Mouse (Mus musculus): Measurements from ENCODE around the gene Kptn. TPM values are rescaled to one million over a fixed set of nuclear protein-coding genes. Genes with fewer than 3 reads are reported as not detected.

The Kptn gene
- polyA plus RNA-seq, 1 experiment, result 28.7 TPM

DNA sequence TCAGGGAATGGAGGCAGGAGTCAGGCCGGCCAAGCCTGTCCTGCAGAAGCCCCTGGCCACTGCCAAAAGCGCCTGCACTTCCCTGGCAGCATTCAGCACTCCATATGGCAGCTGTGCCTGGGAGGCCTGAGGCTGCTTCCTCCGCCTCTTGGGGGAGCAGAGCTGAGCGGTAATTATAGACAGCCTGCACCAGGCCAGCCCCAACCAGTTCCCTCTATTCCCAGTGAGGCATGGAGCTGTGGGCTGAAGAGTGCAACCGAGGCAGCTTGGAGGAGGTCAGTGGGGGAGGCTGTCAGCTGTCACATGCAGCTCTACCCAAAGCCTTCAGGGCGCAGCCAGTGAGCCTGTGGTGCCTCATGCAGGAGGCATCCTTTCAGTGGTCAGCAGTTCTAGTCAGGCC, 15.9 kb upstream of the Kptn start:
- DNase-seq, result peak; percentile 7
- WGBS, result 62% methylated on average over 6 of the region's 6 CpGs
- Histone ChIP-seq H3K4me1 (ENCODE audit: control insufficient read depth, insufficient read depth, low read length) (peaks cover 13% of the 10 kb centered on the region; the same call in 1 of the 2 replicates), H3K27ac (ENCODE audit: insufficient read depth, low read depth, low read length) (no peak overlapping the region), H3K27me3 (replicated peaks; ENCODE audit: control insufficient read depth, insufficient read depth, low read length) (no peaks in the 10 kb centered on the region), H3K4me3 (ENCODE audit: insufficient read depth, low read depth, low read length) (no peak overlapping the region), H3K36me3 (ENCODE audit: control insufficient read depth, insufficient read depth, low read length) (no peaks in the 10 kb centered on the region)
- TF ChIP-seq POLR2A (IDR thresholded peaks at IDR 0.05; ENCODE audit: low read depth, low read length), result no peak
- TF ChIP-seq CTCF (conservative IDR thresholded peaks at IDR 0.05; ENCODE audit: insufficient read depth, insufficient read length, low read depth, low read length), result no peak

DNA sequence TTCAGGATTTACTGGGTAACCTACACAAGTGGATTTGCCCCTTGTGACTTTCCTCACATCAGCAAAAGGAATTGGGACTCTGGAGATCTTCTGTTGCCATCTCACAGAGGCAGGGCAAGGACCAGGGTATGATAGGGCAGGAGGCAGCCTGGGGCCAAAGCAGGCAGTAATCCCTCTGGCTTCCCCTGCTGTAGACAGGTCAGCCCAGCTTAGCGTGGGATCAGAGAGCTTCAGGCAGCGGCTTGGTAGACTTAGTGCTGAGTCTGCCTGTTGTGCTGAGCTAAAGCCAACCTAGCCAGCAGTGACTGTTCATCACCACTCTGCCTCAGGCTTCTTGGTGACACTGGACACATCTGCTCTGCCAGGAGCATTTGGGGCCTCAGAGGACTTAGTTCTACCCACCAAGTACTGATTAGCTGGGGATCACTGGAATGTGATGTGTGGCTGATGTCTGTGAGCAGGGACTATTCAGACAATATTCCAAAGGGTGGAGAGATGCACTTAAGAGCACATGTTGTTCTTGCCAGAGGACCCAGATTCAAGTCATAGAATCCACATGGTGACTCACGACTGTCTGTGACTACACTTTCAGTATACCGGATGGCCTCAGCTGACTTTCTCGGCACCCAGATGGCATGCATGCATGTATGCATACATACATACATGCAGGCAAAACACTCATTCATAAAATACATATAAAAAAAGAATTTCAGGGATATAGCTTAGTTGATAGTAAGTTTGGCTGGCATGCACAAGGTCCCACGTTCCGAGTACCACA, 14.9 kb upstream of the Kptn start:
- Histone ChIP-seq H3K4me3 (ENCODE audit: insufficient read depth, low read depth, low read length) (no peak overlapping the region), H3K36me3 (ENCODE audit: control insufficient read depth, insufficient read depth, low read length) (no peaks in the 10 kb centered on the region), H3K27ac (ENCODE audit: insufficient read depth, low read depth, low read length) (no peak overlapping the region), H3K27me3 (replicated peaks; ENCODE audit: control insufficient read depth, insufficient read depth, low read length) (no peaks in the 10 kb centered on the region), H3K4me1 (ENCODE audit: control insufficient read depth, insufficient read depth, low read length) (peaks cover 9% of the 10 kb centered on the region; the same call in 1 of the 2 replicates)
- TF ChIP-seq CTCF (conservative IDR thresholded peaks at IDR 0.05; ENCODE audit: insufficient read depth, insufficient read length, low read depth, low read length) (no peak), POLR2A (IDR thresholded peaks at IDR 0.05; ENCODE audit: low read depth, low read length) (no peak)
- 85% methylated on average over 7 of the region's 7 CpGs for WGBS
- no peak for DNase-seq

DNA sequence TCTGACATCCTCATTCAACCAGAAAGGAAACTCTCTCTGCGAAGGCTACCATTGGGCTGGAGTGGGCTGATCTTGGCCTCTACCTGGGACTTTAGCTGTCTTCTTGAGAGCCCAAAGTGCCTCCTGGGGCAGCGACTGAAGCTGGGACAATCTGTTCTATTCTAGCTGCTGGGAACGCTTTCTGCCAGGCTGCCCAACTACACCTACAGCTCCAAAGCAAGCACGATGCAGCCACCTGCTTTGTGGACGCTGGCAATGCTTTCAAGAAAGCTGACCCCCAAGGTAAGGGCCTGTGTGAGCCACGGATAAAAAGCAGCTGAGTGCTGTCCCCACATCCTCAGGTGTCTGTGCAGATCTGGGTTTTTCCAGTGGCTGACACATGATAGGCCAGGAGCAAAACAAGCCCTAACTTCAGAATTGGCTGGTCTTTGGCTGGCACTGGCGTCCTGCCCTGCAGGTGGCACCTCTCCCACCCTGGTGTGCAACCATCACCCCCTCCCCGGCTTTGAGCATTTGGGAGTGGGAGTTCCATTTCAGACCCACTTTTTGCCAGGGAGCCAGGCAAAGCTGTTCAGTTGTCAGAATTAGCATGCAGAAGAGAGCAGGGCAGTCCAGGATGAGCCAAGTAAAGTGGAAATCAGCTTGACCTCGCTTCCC, 10.7 kb upstream of the Kptn start:
- DNase-seq, result no peak
- H3K4me1 ChIP-seq (ENCODE audit: control insufficient read depth, insufficient read depth, low read length), result no peaks in the 10 kb centered on the region
- no peaks in the 10 kb centered on the region for H3K27me3 ChIP-seq (replicated peaks; ENCODE audit: control insufficient read depth, insufficient read depth, low read length)
- WGBS, result 89% methylated on average over 9 of the region's 9 CpGs
- no peaks in the 10 kb centered on the region for H3K36me3 ChIP-seq (ENCODE audit: control insufficient read depth, insufficient read depth, low read length)
- TF ChIP-seq POLR2A (IDR thresholded peaks at IDR 0.05; ENCODE audit: low read depth, low read length) (no peak), CTCF (conservative IDR thresholded peaks at IDR 0.05; ENCODE audit: insufficient read depth, insufficient read length, low read depth, low read length) (no peak)
- H3K4me3 ChIP-seq (ENCODE audit: insufficient read depth, low read depth, low read length), result no peak overlapping the region
- H3K27ac ChIP-seq (ENCODE audit: insufficient read depth, low read depth, low read length), result no peak overlapping the region

DNA sequence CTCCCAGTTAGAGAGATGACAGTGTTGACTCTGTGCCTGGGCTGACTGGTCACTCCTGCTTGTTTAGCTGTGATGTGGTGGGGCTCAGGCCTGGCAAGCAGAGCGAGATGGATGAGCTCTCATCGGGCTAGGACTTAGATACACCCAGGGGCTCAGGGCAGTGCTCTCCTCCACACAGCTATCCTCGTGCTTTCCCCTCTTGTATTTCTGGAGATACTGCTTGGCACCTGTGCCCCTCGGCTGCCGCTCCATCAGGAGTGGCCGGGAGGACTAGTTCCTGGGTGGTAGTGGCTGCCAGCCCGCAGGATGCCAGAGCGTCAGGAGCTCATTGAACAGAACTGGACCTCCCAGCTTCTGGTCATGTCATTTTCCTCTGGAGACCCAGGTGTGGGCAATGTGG, 9.5 kb upstream of the Kptn start:
- Histone ChIP-seq H3K36me3 (ENCODE audit: control insufficient read depth, insufficient read depth, low read length) (no peaks in the 10 kb centered on the region; the same call in 1 of the 2 replicates), H3K4me1 (ENCODE audit: control insufficient read depth, insufficient read depth, low read length) (no peaks in the 10 kb centered on the region), H3K4me3 (ENCODE audit: insufficient read depth, low read depth, low read length) (no peak overlapping the region), H3K27ac (ENCODE audit: insufficient read depth, low read depth, low read length) (no peak overlapping the region), H3K27me3 (replicated peaks; ENCODE audit: control insufficient read depth, insufficient read depth, low read length) (no peaks in the 10 kb centered on the region)
- TF ChIP-seq CTCF (conservative IDR thresholded peaks at IDR 0.05; ENCODE audit: insufficient read depth, insufficient read length, low read depth, low read length) (no peak), POLR2A (IDR thresholded peaks at IDR 0.05; ENCODE audit: low read depth, low read length) (no peak)
- no peak for DNase-seq
- WGBS, result 92% methylated on average over 8 of the region's 8 CpGs

DNA sequence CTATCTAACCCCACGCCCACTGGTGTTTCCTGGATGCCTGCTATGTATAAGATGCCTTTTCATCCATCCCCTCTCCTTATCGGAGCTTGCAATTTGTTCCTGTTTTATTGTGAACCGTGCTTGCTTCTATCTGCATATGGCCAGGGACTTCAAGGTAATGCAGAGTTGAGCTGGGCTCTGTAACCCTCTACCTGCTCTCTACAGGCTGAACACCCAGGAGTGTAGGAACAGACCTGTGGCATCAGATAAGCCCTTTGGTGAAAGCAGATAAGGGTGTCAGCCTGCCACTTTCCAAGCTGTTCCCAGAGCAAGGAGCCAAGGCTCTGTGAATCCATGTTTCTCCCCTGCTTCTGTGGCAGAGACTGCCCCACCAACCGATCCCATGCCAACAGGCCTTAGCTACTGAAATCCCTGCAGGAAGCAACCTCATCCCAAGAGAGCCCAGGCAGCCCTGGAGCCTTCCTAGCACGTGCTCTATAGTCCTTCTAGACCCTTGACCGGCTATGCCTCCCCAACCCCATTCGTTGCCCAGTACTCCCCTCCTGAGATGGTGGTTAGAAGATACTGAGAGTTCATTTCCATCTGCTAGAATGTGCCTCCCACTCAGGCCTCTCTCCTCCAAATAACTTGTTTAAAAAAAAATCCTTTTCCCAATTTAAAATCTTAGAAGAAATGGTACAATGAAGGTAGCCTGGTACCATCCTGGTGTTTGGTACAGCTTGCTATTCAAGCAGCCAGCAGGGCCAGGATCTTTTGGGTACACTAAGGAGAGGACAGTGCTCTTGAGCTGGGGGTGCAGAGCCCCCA, 8.2 kb upstream of the Kptn start:
- peaks cover 2% of the 10 kb centered on the region; the same call in 1 of the 2 replicates for H3K36me3 ChIP-seq (ENCODE audit: control insufficient read depth, insufficient read depth, low read length)
- 88% methylated on average over 7 of the region's 7 CpGs for WGBS
- no peak for TF ChIP-seq CTCF (conservative IDR thresholded peaks at IDR 0.05; ENCODE audit: insufficient read depth, insufficient read length, low read depth, low read length)
- TF ChIP-seq POLR2A (IDR thresholded peaks at IDR 0.05; ENCODE audit: low read depth, low read length), result no peak

DNA sequence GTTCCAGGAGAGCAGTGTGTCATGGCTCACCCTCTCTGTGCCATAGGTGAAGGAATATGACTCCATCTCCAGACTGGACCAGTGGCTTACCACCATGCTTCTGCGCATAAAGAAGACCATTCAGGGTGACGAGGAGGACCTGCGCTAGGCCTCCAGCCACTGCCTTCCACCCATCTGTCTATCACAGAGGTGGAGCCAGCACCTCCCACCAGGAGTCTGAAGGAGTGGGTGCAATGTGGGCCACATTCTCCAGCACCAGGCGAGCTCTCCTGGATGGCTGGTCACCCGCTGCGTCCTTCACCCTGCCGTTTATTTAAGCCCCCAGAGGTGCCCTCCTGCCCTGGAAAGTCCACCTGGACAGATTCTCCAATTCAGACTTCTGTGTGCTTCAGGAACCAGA, 3.3 kb upstream of the Kptn start:
- no peak for TF ChIP-seq CTCF (conservative IDR thresholded peaks at IDR 0.05; ENCODE audit: insufficient read depth, insufficient read length, low read depth, low read length)
- no peak for TF ChIP-seq POLR2A (IDR thresholded peaks at IDR 0.05; ENCODE audit: low read depth, low read length)
- whole genome bisulfite sequencing, result 95% methylated on average over 7 of the region's 7 CpGs
- Histone ChIP-seq H3K4me1 (ENCODE audit: control insufficient read depth, insufficient read depth, low read length) (peaks cover 6% of the 10 kb centered on the region; the same call in 1 of the 2 replicates), H3K27me3 (replicated peaks; ENCODE audit: control insufficient read depth, insufficient read depth, low read length) (no peaks in the 10 kb centered on the region), H3K27ac (ENCODE audit: insufficient read depth, low read depth, low read length) (no peak overlapping the region), H3K4me3 (ENCODE audit: insufficient read depth, low read depth, low read length) (no peak overlapping the region), H3K36me3 (ENCODE audit: control insufficient read depth, insufficient read depth, low read length) (peaks cover 2% of the 10 kb centered on the region; the same call in 1 of the 2 replicates)
- no peak for DNase-seq

More for the DNA sequence above, 8.2 kb upstream of the Kptn start:
- H3K4me3 ChIP-seq (ENCODE audit: insufficient read depth, low read depth, low read length), result no peak overlapping the region
- H3K4me1 ChIP-seq (ENCODE audit: control insufficient read depth, insufficient read depth, low read length), result no peaks in the 10 kb centered on the region
- H3K27me3 ChIP-seq (replicated peaks; ENCODE audit: control insufficient read depth, insufficient read depth, low read length), result no peaks in the 10 kb centered on the region
- DNase-seq, result no peak
- no peak overlapping the region for H3K27ac ChIP-seq (ENCODE audit: insufficient read depth, low read depth, low read length)
